Mouse (Mus musculus) neural tube, embryonic 14.5 days (tissue): ENCODE results near the gene Ebf4. TPM values are rescaled to one million over a fixed set of nuclear protein-coding genes. Genes with fewer than 3 reads are reported as not detected.

ENCODE experiments used
- ATAC-seq: fragments of 200-750 bp; cut with Nextera tagmentation; 2 replicates; pipeline ENCODE4 v1.8.0; 2017; ENCODE audit warnings: low read depth, mild to moderate bottlenecking, moderate TSS enrichment, moderate library complexity
- H3K27ac ChIP-seq: fragments of 300-500 bp; sonication (generic); 2 replicates; pipeline ENCODE4 v1.5.1; 2014; ENCODE audit warnings: low read depth, mild to moderate bottlenecking, control low read depth, low read length, moderate library complexity, mixed read lengths
- H3K27me3 ChIP-seq: fragments of 300-500 bp; sonication (generic); 2 replicates; pipeline ENCODE4 v1.6.1; 2014; ENCODE audit warnings: low read length; ENCODE audit not compliant: control insufficient read depth, insufficient read depth
- H3K36me3 ChIP-seq: fragments of 300-500 bp; sonication (generic); 2 replicates; pipeline ENCODE4 v1.6.1; 2014; ENCODE audit warnings: low read length, mixed read lengths; ENCODE audit not compliant: control insufficient read depth, insufficient read depth
- H3K4me1 ChIP-seq: fragments of 300-500 bp; sonication (generic); 2 replicates; pipeline ENCODE4 v1.6.1; 2014; ENCODE audit warnings: low read length; ENCODE audit not compliant: control insufficient read depth, insufficient read depth
- H3K4me2 ChIP-seq: fragments of 300-500 bp; sonication (generic); 2 replicates; pipeline ENCODE4 v1.6.1; 2014; ENCODE audit warnings: mild to moderate bottlenecking, low read depth, low read length, control low read depth
- H3K4me3 ChIP-seq: fragments of 300-500 bp; sonication (generic); 2 replicates; pipeline ENCODE4 v1.5.1; 2014; ENCODE audit warnings: low read depth, low read length, control low read depth, mixed read lengths
- H3K9ac ChIP-seq: fragments of 300-500 bp; sonication (generic); replicated peaks from 2 replicates; pipeline ENCODE4 v1.6.1; 2014; ENCODE audit warnings: low read depth, mild to moderate bottlenecking, control low read depth, low read length, mixed read lengths
- H3K9me3 ChIP-seq: fragments of 300-500 bp; sonication (generic); 2 replicates; pipeline ENCODE4 v1.6.1; 2016; ENCODE audit warnings: low read length; ENCODE audit not compliant: control insufficient read depth
- WGBS: fragments of 180-500 bp; shearing (Covaris S2); extraction: QIAGEN DNeasy Blood & Tissue Kit; methylation state at CpG from one replicate; pipeline ENCODE4 v1.1.7; 2014; 5-methylcytosine and 5-hydroxymethylcytosine counted together
- polyA plus RNA-seq: library from polyadenylated mRNA; unstranded; fragments of >200 nt; fragmentation: Nextera tagmentation; extraction: Ambion mirVana; gene quantifications from 2 replicates; pipeline ENCODE4 v1.2.1, GENCODE M21; 2014

Ebf4 gene
- polyA plus RNA-seq, 1 experiment from 2014 or later, result 6.5 TPM

DNA sequence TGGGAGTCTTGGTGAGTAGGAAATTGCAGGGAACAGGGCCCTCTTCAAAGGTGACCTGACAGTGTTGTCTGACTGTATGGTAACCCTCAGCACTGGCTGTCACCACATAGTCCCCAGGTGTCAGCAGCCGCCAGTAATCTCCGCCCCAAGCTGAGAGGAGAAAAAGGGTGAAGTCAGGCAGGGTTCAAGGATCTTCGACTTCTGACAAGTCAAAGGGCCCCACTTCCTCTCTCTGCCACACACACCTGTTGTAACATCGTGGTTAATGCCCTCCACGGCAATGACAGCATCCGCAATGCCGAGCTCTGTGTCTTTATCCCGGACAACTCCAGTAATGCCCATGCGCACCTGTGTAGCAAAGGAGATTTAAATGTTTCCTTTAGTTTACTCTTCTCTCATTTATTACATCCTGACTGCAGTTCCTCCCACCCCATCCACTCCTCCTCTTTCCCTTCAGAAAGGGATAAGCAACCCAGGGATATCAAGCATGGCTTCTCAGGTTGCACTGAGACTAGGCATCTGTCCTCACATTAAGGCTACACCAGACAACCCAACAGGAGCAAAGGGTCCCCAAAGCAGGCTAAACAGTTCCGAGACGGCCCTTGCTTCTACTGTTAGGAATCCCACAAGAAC is 96.1 kb downstream of the Ebf4 start:
- no peak overlapping the region for H3K27ac ChIP-seq
- H3K9me3 ChIP-seq, result no peaks in the 10 kb centered on the region
- WGBS, result 83% methylated on average over 11 of the region's 11 CpGs
- no peak overlapping the region for H3K4me3 ChIP-seq
- no peak overlapping the region for H3K9ac ChIP-seq
- ATAC-seq, result no peak
- H3K4me1 ChIP-seq, result no peaks in the 10 kb centered on the region
- no peaks in the 10 kb centered on the region for H3K36me3 ChIP-seq
- H3K27me3 ChIP-seq, result no peaks in the 10 kb centered on the region
- H3K4me2 ChIP-seq, result no peak overlapping the region

DNA sequence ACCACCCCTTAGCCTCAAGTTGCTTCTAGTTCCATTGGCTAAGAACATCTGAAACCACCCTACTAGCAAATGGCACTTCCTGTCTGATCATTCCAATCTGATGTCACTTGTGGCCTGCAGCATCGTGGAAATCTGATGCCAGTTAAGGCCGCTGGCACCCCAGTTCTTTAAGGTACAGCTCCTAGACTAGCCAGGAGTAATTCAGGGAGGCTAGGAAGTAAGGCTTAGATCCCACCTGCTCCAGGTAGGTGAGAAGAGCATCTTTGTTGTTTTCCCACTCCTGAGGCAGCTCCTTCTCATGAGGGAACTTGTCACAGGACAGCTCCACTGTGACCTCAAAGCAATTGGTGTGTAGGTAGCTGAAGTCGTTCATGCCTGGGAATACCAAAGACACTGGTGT is 97.9 kb downstream of the Ebf4 start:
- 90% methylated on average over 3 of the region's 3 CpGs for WGBS
- Histone ChIP-seq H3K4me3 (no peak overlapping the region), H3K9ac (no peak overlapping the region), H3K9me3 (no peaks in the 10 kb centered on the region), H3K27me3 (no peaks in the 10 kb centered on the region), H3K27ac (no peak overlapping the region), H3K36me3 (no peaks in the 10 kb centered on the region), H3K4me1 (peaks cover 8% of the 10 kb centered on the region; the same call in 1 of the 2 replicates), H3K4me2 (no peak overlapping the region)
- ATAC-seq, result no peak

DNA sequence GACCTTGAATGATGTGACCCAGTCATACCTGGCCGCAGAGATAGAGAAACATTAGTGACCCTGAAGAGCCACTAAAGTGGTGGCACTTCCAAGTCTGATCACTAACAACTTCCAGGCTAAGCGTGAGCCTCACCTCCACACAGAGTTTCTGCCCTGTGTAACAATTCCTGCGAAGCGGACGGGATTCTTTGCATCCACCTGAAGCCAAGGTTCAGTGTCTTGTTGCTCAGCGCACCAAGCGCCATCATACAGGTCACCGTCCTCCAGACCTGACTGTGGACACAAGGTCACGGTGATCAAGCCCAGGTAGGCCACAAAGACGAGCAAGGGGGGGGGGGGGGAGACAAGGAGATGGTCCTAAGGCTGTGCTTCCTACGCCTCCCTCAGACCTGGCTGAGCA is 100.7 kb downstream of the Ebf4 start:
- ATAC-seq, result no peak
- no peaks in the 10 kb centered on the region for H3K27me3 ChIP-seq
- H3K4me2 ChIP-seq, result no peak overlapping the region

DNA sequence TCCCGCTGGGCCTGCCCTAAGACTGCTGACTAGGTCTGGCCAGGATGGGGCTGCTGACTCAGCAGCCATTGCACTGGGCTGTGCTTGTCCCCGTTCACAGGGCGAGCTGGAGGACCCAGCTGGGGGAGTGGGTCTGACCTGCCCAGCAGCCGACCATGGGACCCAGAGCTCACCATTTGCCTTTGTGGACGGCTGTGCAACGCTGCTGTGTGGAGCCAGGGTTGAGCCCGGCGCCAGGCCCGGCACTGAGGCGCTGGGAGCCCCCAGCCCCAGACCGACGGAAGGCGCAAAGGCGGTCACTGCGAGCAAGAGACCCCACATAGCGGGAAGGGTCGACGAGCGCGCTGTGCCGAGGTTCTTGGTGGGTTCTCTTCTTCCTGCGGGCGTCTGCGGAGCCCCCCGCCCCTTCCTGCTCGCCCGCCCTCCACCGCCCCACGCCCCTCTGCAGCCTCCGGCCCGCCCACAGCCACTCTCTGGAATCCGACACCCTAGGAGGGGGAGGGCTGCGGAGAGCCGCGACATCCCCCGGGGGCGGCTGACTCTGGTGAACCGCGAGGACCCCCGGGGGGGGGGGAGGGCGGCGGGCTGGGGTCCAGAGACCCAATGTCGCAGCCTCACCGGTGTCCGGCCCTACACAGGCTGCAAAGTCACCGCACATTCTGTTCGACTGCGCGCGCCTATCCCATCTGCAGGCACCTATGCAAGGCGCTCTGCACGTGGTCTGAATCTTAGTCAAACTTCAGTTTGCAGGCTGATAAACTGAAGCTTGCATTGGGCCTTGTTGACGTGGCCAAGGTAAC is 102.4 kb downstream of the Ebf4 start, which contains the start of gene Cpxm1:
TSS of gene Cpxm1 (minus strand) at position 389 of the 800 bp plus-strand sequence.
- Histone ChIP-seq H3K9me3 (no peaks in the 10 kb centered on the region), H3K4me2 (peak within 1 kb of the TSS; percentile 90), H3K9ac (peak within 1 kb of the TSS; percentile 68), H3K27ac (no peak within 1 kb of the TSS), H3K4me1 (peaks cover 8% of the 10 kb centered on the region; the same call in 1 of the 2 replicates), H3K36me3 (no peaks in the 10 kb centered on the region), H3K4me3 (peak within 1 kb of the TSS; percentile 46), H3K27me3 (no peaks in the 10 kb centered on the region)
- peak; percentile 85 for ATAC-seq
- under 1% methylated on average over 44 of the region's 53 CpGs for whole genome bisulfite sequencing

More for the DNA sequence above, 100.7 kb downstream of the Ebf4 start:
- 96% methylated on average over 11 of the region's 11 CpGs for WGBS
- Histone ChIP-seq H3K9ac (no peak overlapping the region), H3K36me3 (no peaks in the 10 kb centered on the region), H3K27ac (no peak overlapping the region), H3K4me1 (peaks cover 8% of the 10 kb centered on the region; the same call in 1 of the 2 replicates), H3K9me3 (no peaks in the 10 kb centered on the region), H3K4me3 (no peak overlapping the region)

DNA sequence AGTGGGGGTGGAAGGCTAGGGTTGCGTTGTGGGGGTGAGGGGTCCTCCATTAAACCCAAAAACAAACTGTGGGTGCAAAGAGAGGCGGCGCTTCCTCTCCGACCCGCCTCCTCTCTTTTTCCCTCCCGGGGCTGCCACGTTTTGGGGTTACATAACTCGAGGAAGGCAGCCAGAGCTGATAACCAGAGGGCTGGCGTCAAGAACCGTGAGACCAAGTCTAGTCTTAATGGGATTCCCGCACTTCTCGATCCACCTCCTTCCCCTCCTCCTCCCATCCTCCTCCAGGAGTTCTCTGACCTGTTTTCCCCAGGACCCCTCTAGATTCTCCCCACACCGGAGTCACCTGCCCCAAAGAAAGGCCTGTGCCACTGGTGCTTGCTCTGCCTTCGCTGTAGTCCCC is 103.1 kb downstream of the Ebf4 start:
- H3K27ac ChIP-seq, result no peak overlapping the region
- 14% methylated on average over 13 of the region's 14 CpGs for WGBS
- no peaks in the 10 kb centered on the region for H3K27me3 ChIP-seq
- H3K4me1 ChIP-seq, result peaks cover 8% of the 10 kb centered on the region; the same call in 1 of the 2 replicates
- H3K36me3 ChIP-seq, result no peaks in the 10 kb centered on the region
- no peak overlapping the region for H3K9ac ChIP-seq
- peak overlapping the region; percentile 90 for H3K4me2 ChIP-seq
- no peak for ATAC-seq
- H3K4me3 ChIP-seq, result no peak overlapping the region
- no peaks in the 10 kb centered on the region for H3K9me3 ChIP-seq

DNA sequence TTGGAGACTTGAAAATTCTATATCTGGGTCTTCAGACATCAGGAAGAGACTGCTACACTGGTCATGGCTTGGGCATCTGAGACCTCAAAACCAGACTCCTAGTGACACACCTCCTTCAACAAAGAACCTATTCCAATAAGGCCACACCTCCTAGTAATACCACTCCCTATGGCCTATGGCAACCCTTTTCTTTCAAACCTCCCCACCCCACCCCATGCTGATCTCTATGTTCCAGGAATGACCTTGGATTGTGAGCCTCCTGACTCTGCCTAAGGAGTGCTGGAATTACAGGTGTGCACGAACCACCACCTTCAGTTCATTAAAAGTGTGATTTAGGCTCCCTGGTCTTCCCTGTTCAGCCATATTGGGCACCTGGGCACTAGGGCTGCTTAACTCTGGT is 105.1 kb downstream of the Ebf4 start:
- H3K36me3 ChIP-seq, result no peaks in the 10 kb centered on the region
- H3K4me3 ChIP-seq, result no peak overlapping the region
- no peak for ATAC-seq
- no peak overlapping the region for H3K4me2 ChIP-seq
- no peaks in the 10 kb centered on the region for H3K9me3 ChIP-seq
- no peak overlapping the region for H3K27ac ChIP-seq
- WGBS, result 92% methylated on average over 1 of the region's 1 CpGs
- H3K4me1 ChIP-seq, result peaks cover 8% of the 10 kb centered on the region; the same call in 1 of the 2 replicates
- no peak overlapping the region for H3K9ac ChIP-seq
- no peaks in the 10 kb centered on the region for H3K27me3 ChIP-seq

DNA sequence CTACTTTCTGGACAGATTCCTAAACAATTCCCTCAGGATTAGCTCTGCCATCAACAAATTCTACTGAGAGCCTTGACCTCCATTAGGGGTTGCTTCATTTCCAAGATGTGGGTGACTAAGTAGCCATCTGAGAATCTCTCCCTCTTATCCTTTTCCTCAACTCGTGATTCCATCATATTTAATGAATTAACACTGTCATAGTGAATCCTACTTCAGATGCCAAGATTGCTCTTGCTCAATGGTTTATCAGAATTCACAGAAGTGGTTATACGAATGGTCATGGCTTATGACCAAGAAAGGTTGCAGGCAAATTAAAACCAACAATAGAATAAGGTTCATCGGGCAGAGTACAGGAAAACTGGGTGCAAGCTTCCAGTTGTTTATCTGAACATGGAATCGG is 106.9 kb downstream of the Ebf4 start:
- Histone ChIP-seq H3K4me3 (no peak overlapping the region), H3K9ac (no peak overlapping the region), H3K27ac (no peak overlapping the region), H3K4me1 (peaks cover 7% of the 10 kb centered on the region; the same call in 1 of the 2 replicates), H3K36me3 (no peaks in the 10 kb centered on the region), H3K4me2 (no peak overlapping the region), H3K9me3 (no peaks in the 10 kb centered on the region), H3K27me3 (no peaks in the 10 kb centered on the region)
- WGBS, result 83% methylated on average over 4 of the region's 4 CpGs
- ATAC-seq, result no peak

DNA sequence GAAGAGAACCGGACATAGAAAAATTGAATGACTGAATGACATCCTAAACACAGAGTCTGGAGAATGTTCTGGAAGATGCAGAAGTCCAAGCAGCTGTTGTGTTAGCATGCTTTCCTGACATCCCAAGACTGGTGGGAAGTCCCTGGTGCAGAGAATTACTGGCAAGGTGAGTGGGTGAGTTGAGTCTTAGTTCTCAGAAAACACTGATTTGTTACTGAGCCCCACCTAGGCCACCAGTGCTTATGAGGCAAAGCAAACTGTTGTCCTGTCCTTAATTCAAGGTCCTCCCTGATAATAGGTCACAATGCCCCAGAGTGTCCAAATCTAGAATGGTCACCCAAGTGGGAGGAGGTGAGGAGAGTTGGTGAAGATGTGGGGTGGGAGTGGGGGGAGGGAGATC is 110.0 kb downstream of the Ebf4 start, which contains the start of the genes Gm28372 and 1700020A23Rik:
TSS of gene Gm28372 (plus strand) at position 301 of the 400 bp plus-strand sequence.
TSS of gene 1700020A23Rik (plus strand) at position 321 of the 400 bp plus-strand sequence.
- no peak for ATAC-seq
- Histone ChIP-seq H3K9ac (no peak within 1 kb of the TSS), H3K4me2 (no peak within 1 kb of the TSS), H3K36me3 (no peaks in the 10 kb centered on the region), H3K27ac (no peak within 1 kb of the TSS), H3K4me3 (no peak within 1 kb of the TSS), H3K27me3 (no peaks in the 10 kb centered on the region), H3K9me3 (no peaks in the 10 kb centered on the region), H3K4me1 (no peaks in the 10 kb centered on the region)
- 81% methylated on average over 1 of the region's 1 CpGs for WGBS

DNA sequence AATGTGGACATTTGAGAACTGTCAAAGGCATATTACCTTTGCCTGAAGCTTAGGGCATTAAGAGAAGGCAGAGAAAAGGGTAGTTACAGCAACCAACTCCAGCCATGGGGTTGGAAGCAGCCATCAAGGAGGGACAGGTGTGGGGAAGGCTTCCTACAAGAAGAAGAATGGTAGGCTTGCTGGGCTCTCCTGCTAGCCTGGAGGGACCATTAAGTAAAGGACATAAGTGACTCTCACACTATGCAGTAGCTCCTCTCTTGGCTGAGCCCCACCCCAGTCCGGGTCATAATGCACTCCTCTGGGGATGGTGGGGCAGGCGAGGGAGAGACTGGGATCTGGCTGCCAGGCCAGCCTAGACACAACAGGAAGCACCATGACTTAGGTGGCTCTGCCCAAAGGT is 111.2 kb downstream of the Ebf4 start, which contains the start of gene Tmem239:
TSS of gene Tmem239 (plus strand) at position 301 of the 400 bp plus-strand sequence.
- 83% methylated on average over 2 of the region's 2 CpGs for WGBS
- ATAC-seq, result no peak
- no peak within 1 kb of the TSS for H3K27ac ChIP-seq
- no peaks in the 10 kb centered on the region for H3K9me3 ChIP-seq
- no peaks in the 10 kb centered on the region for H3K4me1 ChIP-seq
- no peaks in the 10 kb centered on the region for H3K27me3 ChIP-seq
- H3K4me3 ChIP-seq, result no peak within 1 kb of the TSS
- no peak within 1 kb of the TSS for H3K9ac ChIP-seq
- H3K4me2 ChIP-seq, result no peak within 1 kb of the TSS
- H3K36me3 ChIP-seq, result no peaks in the 10 kb centered on the region
